Mouse (Mus musculus) intestine, embryonic 14.5 days (tissue): ENCODE results near the gene Slc35e3. TPM values are rescaled to one million over a fixed set of nuclear protein-coding genes. Genes with fewer than 3 reads are reported as not detected.

Experiments used
- ATAC-seq: fragments of 200-750 bp; cut with Nextera tagmentation; replicated peaks from 2 replicates; pipeline ENCODE4 v1.8.0; 2017; ENCODE audit warnings: low read depth, moderate number of reproducible peaks, moderate TSS enrichment, moderate library complexity; ENCODE audit not compliant: low FRiP score, low TSS enrichment
- DNase-seq: peaks from one replicate; pipeline ENCODE4 v3.0.0-alpha.2; 2018; ENCODE audit warnings: low spot score
- H3K27ac ChIP-seq: fragments of 300-500 bp; sonication (generic); 2 replicates; pipeline ENCODE4 v1.5.1; 2014; ENCODE audit warnings: low read depth, mild to moderate bottlenecking, control low read depth
- H3K27me3 ChIP-seq: fragments of 300-500 bp; sonication (generic); replicated peaks from 2 replicates; pipeline ENCODE4 v1.6.1; 2014; ENCODE audit warnings: low read length, control low read depth; ENCODE audit not compliant: control insufficient read depth, insufficient read depth
- H3K36me3 ChIP-seq: fragments of 300-500 bp; sonication (generic); 2 replicates; pipeline ENCODE4 v1.6.1; 2014; ENCODE audit warnings: low read length, control low read depth; ENCODE audit not compliant: control insufficient read depth, insufficient read depth
- H3K4me1 ChIP-seq: fragments of 300-500 bp; sonication (generic); replicated peaks from 2 replicates; pipeline ENCODE4 v1.6.1; 2014; ENCODE audit warnings: low read length, control low read depth, mixed read lengths; ENCODE audit not compliant: control insufficient read depth, insufficient read depth
- H3K4me2 ChIP-seq: fragments of 300-500 bp; sonication (generic); 2 replicates; pipeline ENCODE4 v1.6.1; 2014; ENCODE audit warnings: low read length
- H3K4me3 ChIP-seq: fragments of 300-500 bp; sonication (generic); 2 replicates; pipeline ENCODE4 v1.5.1; 2014; ENCODE audit warnings: low read depth, low read length, control low read depth, mixed read lengths
- H3K9ac ChIP-seq: fragments of 300-500 bp; sonication (generic); 2 replicates; pipeline ENCODE4 v1.6.1; 2014; ENCODE audit warnings: mild to moderate bottlenecking, low read length
- H3K9me3 ChIP-seq: fragments of 300-500 bp; sonication (generic); 2 replicates; pipeline ENCODE4 v1.6.1; 2016; ENCODE audit warnings: low read length, control low read depth; ENCODE audit not compliant: control insufficient read depth
- WGBS: fragments of 180-500 bp; shearing (Covaris S2); extraction: QIAGEN DNeasy Blood & Tissue Kit; methylation state at CpG from one replicate; pipeline ENCODE4 v1.1.7; 2014; 5-methylcytosine and 5-hydroxymethylcytosine counted together
- polyA plus RNA-seq: library from polyadenylated mRNA; unstranded; fragments of >200 nt; fragmentation: Nextera tagmentation; extraction: Ambion mirVana; gene quantifications from 2 replicates; pipeline ENCODE4 v1.2.1, GENCODE M21; 2014

Slc35e3 gene
- 10.8 and 12.6 TPM in 2 replicates for polyA plus RNA-seq

DNA sequence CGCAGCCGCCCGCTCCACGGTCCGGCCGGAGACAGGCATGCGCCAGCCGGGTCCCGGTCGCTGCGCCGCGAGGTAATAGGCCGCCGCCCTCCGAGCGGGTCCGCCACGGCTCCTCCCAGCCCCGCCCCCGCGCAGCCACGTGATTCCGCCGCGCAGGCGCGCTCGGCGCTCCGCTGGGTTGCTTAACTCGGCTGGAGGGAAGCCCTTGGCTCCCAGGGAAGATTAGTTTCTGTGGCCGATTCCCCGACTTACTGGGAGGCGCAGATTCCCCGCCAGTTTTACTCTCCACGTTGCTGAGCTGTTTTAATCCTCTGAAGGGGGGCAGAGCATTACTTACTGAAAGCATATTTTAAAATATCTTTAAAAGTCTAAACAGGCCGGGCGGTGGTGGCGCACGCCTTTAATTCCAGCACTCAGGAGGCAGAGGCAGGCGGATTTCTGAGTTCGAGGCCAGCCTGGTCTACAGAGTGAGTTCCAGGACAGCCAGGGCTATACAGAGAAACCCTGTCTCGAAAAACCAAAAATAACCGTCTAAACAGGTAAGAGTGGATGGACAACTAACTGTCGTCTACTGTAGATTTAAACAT is at the start of gene Slc35e3:
TSS of gene Slc35e3 (minus strand) at position 69 of the 587 bp plus-strand sequence.
- Histone ChIP-seq H3K4me1 (peaks cover 3% of the 10 kb centered on the region; the same call in 1 of the 2 replicates), H3K4me2 (peak within 1 kb of the TSS; percentile 87), H3K27me3 (no peaks in the 10 kb centered on the region), H3K36me3 (peaks cover 26% of the 10 kb centered on the region), H3K27ac (peak within 1 kb of the TSS; percentile 34; the same call in 1 of the 2 replicates), H3K9me3 (0 out of 2 replicates have a peak, but pooled peaks cover 2% of the 10 kb centered on the region), H3K9ac (peak within 1 kb of the TSS; percentile 53), H3K4me3 (peak within 1 kb of the TSS; percentile 57)
- ATAC-seq, result peak; percentile 95
- peak; percentile 94 for DNase-seq
- WGBS, result 16% methylated on average over 43 of the region's 46 CpGs

DNA sequence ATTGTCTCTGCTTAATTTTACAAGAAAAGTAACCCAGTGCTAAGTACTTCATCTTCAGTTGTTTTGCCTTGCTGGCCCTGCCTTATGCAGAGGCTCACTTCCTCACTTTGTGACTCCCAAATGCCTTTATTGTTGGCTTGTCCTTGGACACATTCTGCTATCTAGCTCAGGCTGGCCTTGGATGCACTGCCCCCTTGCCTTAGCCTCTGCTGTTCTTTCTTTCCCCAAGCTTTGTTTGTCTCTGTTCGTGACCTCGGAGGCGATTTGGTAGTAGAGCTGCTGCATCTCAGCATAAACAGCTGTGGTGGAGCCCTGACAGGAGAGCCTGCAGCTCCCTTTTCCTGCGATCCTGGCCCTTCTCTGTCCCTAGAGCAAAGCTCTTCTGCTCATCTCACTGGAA is 49.0 kb upstream of the Slc35e3 start:
- 61% methylated on average over 4 of the region's 4 CpGs for WGBS
- Histone ChIP-seq H3K9me3 (0 out of 2 replicates have a peak, but pooled peaks cover 4% of the 10 kb centered on the region), H3K27me3 (no peaks in the 10 kb centered on the region), H3K4me3 (no peak overlapping the region), H3K4me1 (peaks cover 11% of the 10 kb centered on the region), H3K36me3 (no peaks in the 10 kb centered on the region), H3K9ac (no peak overlapping the region), H3K27ac (no peak overlapping the region), H3K4me2 (no peak overlapping the region)
- DNase-seq (no peak), ATAC-seq (no peak)

GRCm38 (mm10) chr10:117793436-117794030 is 47.4 kb upstream of the Slc35e3 start:
- Histone ChIP-seq H3K27ac (peak overlapping the region; percentile 87), H3K36me3 (no peaks in the 10 kb centered on the region), H3K4me2 (peak overlapping the region; percentile 64), H3K9ac (peak overlapping the region; percentile 25; the same call in 1 of the 2 replicates), H3K9me3 (0 out of 2 replicates have a peak, but pooled peaks cover 4% of the 10 kb centered on the region), H3K4me3 (peak overlapping the region; percentile 95; the same call in 1 of the 2 replicates), H3K27me3 (no peaks in the 10 kb centered on the region), H3K4me1 (peaks cover 11% of the 10 kb centered on the region)
- 62% methylated on average over 11 of the region's 11 CpGs for WGBS
- no peak for DNase-seq
- ATAC-seq, result no peak

GRCm38 (mm10) chr10:117792141-117793091 is 46.3 kb upstream of the Slc35e3 start, which contains the start of gene Nup107:
Nup107 (minus strand) TSS chr10:117792705.
- Histone ChIP-seq H3K4me2 (peak within 1 kb of the TSS; percentile 90), H3K9ac (peak within 1 kb of the TSS; percentile 77), H3K4me3 (peak within 1 kb of the TSS; percentile 95), H3K27me3 (no peaks in the 10 kb centered on the region), H3K27ac (peak within 1 kb of the TSS; percentile 87), H3K4me1 (peaks cover 11% of the 10 kb centered on the region), H3K9me3 (0 out of 2 replicates have a peak, but pooled peaks cover 4% of the 10 kb centered on the region), H3K36me3 (peaks cover 7% of the 10 kb centered on the region; the same call in 1 of the 2 replicates)
- WGBS, result under 1% methylated on average over 75 of the region's 75 CpGs
- DNase-seq (peak; percentile 100), ATAC-seq (peak; percentile 97)

GRCm38 (mm10) chr10:117791171-117791470 is 45.0 kb upstream of the Slc35e3 start:
- WGBS, result 82% methylated on average over 2 of the region's 2 CpGs
- Histone ChIP-seq H3K9ac (peak overlapping the region; percentile 77; the same call in 1 of the 2 replicates), H3K4me3 (no peak overlapping the region), H3K4me2 (peak overlapping the region; percentile 90), H3K36me3 (peaks cover 20% of the 10 kb centered on the region), H3K9me3 (no peaks in the 10 kb centered on the region), H3K27ac (no peak overlapping the region), H3K4me1 (peaks cover 11% of the 10 kb centered on the region), H3K27me3 (no peaks in the 10 kb centered on the region)
- no peak for ATAC-seq
- DNase-seq, result no peak

- no peak overlapping the region for H3K4me2 ChIP-seq
- DNase-seq, result no peak
- peaks cover 25% of the 10 kb centered on the region for H3K36me3 ChIP-seq
- H3K4me1 ChIP-seq, result peaks cover 11% of the 10 kb centered on the region
- no peak overlapping the region for H3K9ac ChIP-seq
- no peak for ATAC-seq
- H3K27me3 ChIP-seq, result no peaks in the 10 kb centered on the region
- H3K4me3 ChIP-seq, result no peak overlapping the region
- H3K9me3 ChIP-seq, result no peaks in the 10 kb centered on the region
- no peak overlapping the region for H3K27ac ChIP-seq
- 92% methylated on average over 17 of the region's 17 CpGs for WGBS
Observed at GRCm38 (mm10) chr10:117790421-117791170, 44.4 kb upstream of the Slc35e3 start.

GRCm38 (mm10) chr10:117790011-117790410 is 43.8 kb upstream of the Slc35e3 start:
- H3K4me3 ChIP-seq, result no peak overlapping the region
- DNase-seq, result no peak
- no peak overlapping the region for H3K9ac ChIP-seq
- ATAC-seq, result no peak
- H3K36me3 ChIP-seq, result peaks cover 31% of the 10 kb centered on the region
- H3K27ac ChIP-seq, result no peak overlapping the region
- no peaks in the 10 kb centered on the region for H3K27me3 ChIP-seq
- H3K4me1 ChIP-seq, result peaks cover 11% of the 10 kb centered on the region
- H3K4me2 ChIP-seq, result no peak overlapping the region
- no peaks in the 10 kb centered on the region for H3K9me3 ChIP-seq
- WGBS, result 92% methylated on average over 1 of the region's 1 CpGs

DNA sequence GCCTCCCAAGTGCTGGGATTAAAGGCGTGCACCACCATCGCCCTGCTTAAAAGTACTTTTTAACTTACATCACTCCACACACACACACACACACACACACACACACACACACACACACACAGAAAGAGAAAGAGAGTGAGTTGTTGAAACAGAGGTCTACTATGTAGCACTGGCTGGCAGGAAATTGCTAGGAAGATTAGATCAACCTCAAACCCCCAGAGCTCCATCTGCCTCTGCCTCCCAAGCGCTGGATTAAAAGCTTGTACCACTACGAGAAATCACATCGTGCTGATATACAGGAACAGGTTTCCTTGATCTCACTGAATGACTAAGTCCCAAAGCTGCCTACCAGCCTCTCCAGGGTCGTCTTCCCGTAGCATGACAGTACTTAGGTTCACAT is 38.5 kb upstream of the Slc35e3 start:
- Histone ChIP-seq H3K4me1 (no peaks in the 10 kb centered on the region), H3K4me3 (no peak overlapping the region), H3K4me2 (no peak overlapping the region), H3K27me3 (no peaks in the 10 kb centered on the region), H3K9ac (no peak overlapping the region), H3K27ac (no peak overlapping the region), H3K36me3 (peaks cover 83% of the 10 kb centered on the region), H3K9me3 (no peaks in the 10 kb centered on the region)
- ATAC-seq (no peak), DNase-seq (no peak)
- WGBS, result 99% methylated on average over 7 of the region's 7 CpGs
